Mouse (Mus musculus) heart, postnatal 25 days (tissue): ENCODE measurements around the gene Ddx52. TPM values are rescaled to one million over a fixed set of nuclear protein-coding genes. Genes with fewer than 3 reads are reported as not detected.

Experiments
- DNase-seq: peaks from one replicate; pipeline ENCODE4 v3.0.0; 2022; ENCODE audit warnings: low spot score
- intact Hi-C: fragments of 180-260 bp; cut with DNase I; formaldehyde crosslinking; loops from one replicate; pipeline ENCODE4 v1.15.1; 2025
- total RNA-seq, 2 experiments: library from RNA; stranded (reverse); gene quantifications; 2 replicates each; pipeline ENCODE4 v1.2.3; 2021

Gene Ddx52
- total RNA-seq, 2 experiments from 2014 or later = 9.5 to 10.1 TPM

GRCm38 (mm10) chr11:83967436-83968204, 25.8 kb downstream of the Ddx52 start:
- intact Hi-C loops = no loop called here
- no peak for DNase-seq

- no peak for DNase-seq
- intact Hi-C loops = no loop called here
These were observed 26.3 kb downstream of the Ddx52 start for GRCm38 (mm10) chr11:83968205-83968575.

- no peak for DNase-seq
- intact Hi-C loops = no loop called here
These were observed 27.2 kb downstream of the Ddx52 start for GRCm38 (mm10) chr11:83969040-83969439.

GRCm38 (mm10) chr11:83974561-83975346, 32.9 kb downstream of the Ddx52 start:
- intact Hi-C loops = no loop called here
- DNase-seq = no peak

GRCm38 (mm10) chr11:83975488-83975887, 33.6 kb downstream of the Ddx52 start:
- intact Hi-C loops = no loop called here
- DNase-seq = no peak

- intact Hi-C loops = no loop called here
- no peak for DNase-seq
These were observed 34.5 kb downstream of the Ddx52 start for GRCm38 (mm10) chr11:83976236-83976977.

GRCm38 (mm10) chr11:83977810-83978209, 35.9 kb downstream of the Ddx52 start:
- intact Hi-C loops = no loop called here
- DNase-seq = no peak

GRCm38 (mm10) chr11:83979992-83980391, 38.1 kb downstream of the Ddx52 start:
- no peak for DNase-seq
- intact Hi-C loops = no loop called here

GRCm38 (mm10) chr11:83981338-83981737, 39.5 kb downstream of the Ddx52 start:
- DNase-seq = no peak
- intact Hi-C loops = no loop called here

GRCm38 (mm10) chr11:83991701-83992100, 49.8 kb downstream of the Ddx52 start:
- intact Hi-C loops = no loop called here
- DNase-seq = no peak

- DNase-seq = no peak
- intact Hi-C loops = no loop called here
These were observed 51.6 kb downstream of the Ddx52 start for GRCm38 (mm10) chr11:83993428-83993827.

- DNase-seq = no peak
- intact Hi-C loops = no loop called here
These were observed 52.6 kb downstream of the Ddx52 start for GRCm38 (mm10) chr11:83994481-83994880.

- DNase-seq = no peak
- intact Hi-C loops = no loop called here
These were observed 53.7 kb downstream of the Ddx52 start for GRCm38 (mm10) chr11:83995535-83995950.

- no peak for DNase-seq
- intact Hi-C loops = no loop called here
These were observed 55.5 kb downstream of the Ddx52 start for GRCm38 (mm10) chr11:83997171-83997868.

- intact Hi-C loops = no loop called here
- no peak for DNase-seq
These were observed 57.1 kb downstream of the Ddx52 start for GRCm38 (mm10) chr11:83998993-83999392.

- intact Hi-C loops = no loop called here
- DNase-seq = no peak
These were observed 57.6 kb downstream of the Ddx52 start for GRCm38 (mm10) chr11:83999411-83999915.

GRCm38 (mm10) chr11:84001257-84001656, 59.4 kb downstream of the Ddx52 start:
- no peak for DNase-seq
- intact Hi-C loops = no loop called here

- intact Hi-C loops = no loop called here
- no peak for DNase-seq
These were observed 62.1 kb downstream of the Ddx52 start for GRCm38 (mm10) chr11:84003986-84004385.

GRCm38 (mm10) chr11:84009001-84009400, 67.1 kb downstream of the Ddx52 start:
- intact Hi-C loops = no loop called here
- DNase-seq = no peak

- intact Hi-C loops = no loop called here
- DNase-seq = no peak
These were observed 68.5 kb downstream of the Ddx52 start for GRCm38 (mm10) chr11:84010411-84010810.
